Mouse (Mus musculus): Measurements from ENCODE around the gene Mpped2.

The Mpped2 gene

DNA sequence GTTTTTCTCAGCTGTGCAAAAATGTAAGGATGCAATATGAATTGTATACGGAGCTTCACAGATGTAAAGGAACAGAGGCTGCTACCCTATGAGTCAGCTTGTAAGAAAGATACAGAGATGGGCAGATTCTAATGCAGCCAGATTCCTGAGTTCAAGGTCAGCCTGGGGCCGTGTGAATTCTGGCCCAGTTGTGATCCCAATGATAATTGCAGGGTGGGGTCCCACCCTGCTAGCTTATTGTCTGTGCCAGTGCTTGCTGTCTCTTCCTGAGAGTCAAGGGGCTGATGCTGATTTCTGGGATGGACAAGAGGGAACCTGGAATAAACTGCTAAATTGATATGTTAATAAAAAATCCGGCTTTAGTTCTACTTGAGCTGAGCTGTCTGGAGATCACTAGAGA lies 122.8 kb downstream of the Mpped2 start:
- DNase-seq: no peak

DNA sequence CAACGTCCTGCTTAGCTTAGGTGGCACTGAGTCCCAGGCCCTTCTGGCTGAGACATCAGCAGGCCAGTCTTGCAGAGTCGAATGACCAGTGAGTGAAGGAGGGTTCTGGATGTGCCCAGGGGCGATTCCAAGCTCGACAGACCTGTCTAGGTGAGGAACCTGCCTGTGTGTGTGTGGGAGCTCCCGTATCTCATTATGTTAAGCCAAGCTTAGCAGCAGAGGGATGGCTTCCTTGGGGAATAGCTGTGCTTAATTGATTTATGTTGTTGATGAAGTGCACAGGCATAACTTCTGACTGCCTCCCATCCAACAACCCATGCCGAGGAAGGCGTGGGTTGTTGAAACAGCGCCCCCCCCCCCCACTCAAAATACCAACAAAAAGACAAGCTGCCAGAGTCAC lies 128.2 kb downstream of the Mpped2 start:
- DNase-seq: no peak

DNA sequence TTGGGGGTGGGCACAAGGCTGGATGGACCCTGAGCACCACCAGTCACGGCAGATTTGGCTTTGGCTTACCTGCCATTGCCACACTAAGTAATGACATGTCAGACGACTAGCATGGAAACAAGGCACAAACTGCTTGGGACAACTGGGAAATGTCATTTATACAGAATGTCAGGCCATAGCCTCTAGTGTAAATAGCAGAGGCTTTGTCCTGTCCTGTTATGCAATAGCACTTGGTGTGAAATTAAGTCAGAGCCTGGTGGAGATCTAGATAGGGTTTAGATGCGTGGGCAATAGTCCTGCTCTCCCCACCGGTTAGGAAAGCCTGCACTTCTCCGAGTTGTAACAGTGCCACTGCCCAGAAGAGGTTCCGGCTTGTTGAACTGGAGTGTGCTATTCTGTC lies 128.8 kb downstream of the Mpped2 start:
- no peak for DNase-seq

DNA sequence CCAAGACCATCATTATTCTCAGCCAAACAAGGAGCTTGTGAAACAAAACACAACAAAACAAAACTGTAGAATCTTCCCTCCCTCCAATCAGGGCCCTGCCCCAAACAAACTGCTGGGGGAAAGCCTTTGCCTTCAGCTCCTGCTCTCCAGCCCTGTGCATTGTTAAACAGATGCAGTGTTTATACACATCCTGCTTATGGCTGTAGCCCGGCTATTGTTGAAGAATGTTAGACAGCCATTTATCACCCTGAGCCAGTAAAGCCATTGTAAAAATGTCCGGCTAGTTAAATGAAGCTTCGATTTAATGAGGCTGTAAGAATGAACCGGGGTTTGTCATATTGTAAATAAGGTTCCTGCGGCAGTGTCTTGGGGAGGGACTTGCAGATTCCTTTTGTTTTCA lies 129.5 kb downstream of the Mpped2 start:
- DNase-seq: no peak

DNA sequence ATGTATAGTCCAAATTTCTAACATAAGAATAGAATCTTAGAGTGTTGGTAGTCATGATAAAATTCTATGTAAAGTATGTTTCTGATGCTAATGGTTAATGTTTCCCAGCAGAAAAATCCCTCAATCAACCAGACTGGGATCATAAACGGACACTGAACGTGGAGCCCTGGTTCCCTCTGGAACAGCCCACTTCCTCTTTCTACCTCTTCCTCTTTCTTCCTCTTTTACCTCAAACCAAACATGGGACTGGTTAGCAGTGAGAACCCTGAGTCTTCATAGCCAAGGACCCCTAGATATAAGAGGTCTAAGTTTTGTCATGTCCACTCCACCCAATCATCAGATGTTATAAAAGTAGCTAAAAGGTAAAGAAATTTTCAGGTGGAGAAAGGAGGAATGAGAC lies 132.4 kb downstream of the Mpped2 start:
- no peak for DNase-seq

DNA sequence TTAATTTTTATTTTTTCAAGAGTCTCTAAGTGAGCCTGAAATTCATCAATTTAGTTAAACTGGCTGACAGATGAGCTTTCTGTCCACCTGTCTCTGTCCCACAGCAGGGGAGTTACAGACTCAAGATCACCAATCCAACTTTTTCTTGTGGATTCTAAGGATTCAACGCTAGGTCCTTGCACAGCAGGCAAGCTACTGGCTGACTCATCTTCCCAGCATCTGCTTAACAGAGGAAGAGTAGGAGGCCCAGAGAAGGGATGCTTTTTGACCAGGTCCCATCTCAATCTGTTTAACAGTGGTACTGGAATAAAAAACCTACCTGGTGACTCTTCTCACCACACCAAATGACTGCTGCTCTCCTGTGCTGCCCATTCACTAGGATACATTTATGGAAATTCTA lies 133.0 kb downstream of the Mpped2 start:
- no peak for DNase-seq

DNA sequence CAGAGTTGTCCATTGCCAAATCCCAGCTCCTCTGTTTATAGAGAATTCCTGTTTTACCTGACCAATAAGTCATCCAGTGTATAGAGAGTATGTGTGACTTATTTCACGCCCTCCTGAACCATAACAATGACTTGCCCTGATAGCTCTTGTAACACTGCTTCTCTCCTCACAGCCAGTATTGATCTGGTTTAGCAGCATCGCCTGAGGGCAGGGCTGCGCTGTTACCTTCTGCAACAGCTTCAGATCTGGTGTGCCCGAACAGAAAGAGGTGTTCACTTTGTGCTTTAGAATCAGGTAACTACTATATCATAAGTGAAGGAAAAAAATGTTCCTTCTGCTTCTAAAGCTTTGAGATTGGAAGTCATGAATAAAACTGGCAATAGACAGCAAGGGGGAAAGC lies 133.7 kb downstream of the Mpped2 start:
- no peak for DNase-seq

DNA sequence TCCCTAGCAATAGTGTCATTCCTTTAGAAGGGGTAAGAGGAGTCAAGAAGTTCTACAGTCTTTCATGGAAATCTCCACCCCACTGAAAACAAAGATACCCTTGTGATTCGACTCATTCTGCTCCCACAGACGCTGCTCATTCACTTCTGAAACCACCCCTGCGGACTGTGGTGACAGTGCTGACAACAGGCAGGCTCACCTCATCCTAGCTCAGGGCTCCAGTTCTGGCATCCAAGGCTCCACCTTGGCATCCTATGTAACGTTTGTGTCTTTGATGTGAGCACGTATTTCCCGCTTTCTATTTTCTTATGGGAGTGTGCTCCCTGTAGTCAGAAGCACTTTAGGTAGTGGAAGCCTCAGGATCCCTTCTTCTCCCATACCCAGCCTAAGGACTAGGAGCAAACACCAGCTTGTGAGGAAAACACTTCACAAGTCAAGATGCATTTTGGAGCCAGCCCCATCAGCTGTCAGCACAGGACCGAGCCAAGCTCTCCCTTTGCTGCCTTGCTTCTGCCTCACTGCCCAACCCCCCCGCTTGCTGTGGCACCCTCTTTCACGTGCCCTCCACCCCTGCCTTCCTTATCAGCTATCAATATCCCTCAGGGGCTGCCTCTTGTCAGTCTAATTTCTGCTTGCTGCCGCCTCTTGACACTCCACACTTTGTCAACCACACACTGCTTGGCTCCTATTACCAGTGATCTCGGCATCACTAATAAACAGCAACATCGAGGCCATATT lies 135.7 kb downstream of the Mpped2 start:
- no peak for DNase-seq

DNA sequence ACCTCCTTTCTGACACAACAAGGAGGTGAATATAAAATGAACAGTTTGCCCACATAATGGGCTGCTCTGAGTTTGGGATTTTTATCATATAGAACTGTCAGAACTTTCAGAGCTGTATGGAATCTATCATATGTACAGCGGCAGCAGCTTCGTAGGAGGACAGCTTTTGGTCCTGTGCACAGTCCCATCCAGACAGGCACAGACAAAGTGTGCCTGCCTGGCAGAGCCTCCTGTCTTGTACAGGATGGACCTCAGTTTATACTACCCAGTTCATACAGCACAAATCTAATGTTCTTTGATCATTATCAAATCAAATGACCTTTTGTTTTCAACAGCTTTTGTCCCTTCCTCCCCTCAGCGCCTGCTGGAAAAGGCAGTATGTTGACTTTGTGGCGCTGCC lies 136.4 kb downstream of the Mpped2 start:
- DNase-seq: no peak

DNA sequence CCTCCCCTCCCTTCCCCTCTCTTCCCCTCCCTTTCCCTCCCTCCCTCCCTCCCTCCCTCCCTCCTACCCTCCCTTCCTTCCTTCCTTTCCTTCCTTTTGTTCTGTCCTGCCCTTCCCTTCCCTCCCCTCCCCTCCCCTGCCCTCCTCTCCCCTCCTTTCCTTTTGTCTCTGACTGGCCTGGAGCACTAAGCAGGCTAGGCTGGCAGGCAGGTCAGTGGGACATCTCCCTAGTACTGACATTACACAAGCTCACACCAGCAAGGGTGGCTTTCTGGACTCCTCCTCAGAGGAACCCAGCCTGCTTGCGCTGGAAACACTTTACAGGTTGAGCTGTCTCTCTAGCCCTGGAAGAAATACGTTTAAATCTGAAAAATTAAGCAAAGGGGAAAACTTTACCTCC lies 139.5 kb downstream of the Mpped2 start:
- no peak for DNase-seq

DNA sequence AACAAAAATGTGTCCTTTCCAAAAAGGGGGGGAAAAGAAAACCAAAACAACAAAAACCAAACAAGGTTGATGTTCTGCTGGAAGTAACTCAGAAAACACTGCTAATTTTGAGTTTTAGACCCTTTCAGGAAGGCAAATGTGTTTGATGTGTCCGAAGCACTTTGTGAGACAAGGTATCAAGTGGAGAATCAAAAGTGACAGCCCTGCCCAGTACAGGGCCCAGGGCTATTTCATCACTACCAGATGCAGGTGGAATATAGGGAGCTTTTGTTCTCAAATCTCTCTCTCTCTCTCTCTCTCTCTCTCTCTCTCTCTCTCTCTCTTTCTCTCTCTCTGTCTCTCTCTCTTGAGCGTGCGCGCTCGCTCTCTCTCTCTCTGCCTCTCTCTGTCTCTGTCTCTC lies 140.1 kb downstream of the Mpped2 start:
- DNase-seq: no peak

DNA sequence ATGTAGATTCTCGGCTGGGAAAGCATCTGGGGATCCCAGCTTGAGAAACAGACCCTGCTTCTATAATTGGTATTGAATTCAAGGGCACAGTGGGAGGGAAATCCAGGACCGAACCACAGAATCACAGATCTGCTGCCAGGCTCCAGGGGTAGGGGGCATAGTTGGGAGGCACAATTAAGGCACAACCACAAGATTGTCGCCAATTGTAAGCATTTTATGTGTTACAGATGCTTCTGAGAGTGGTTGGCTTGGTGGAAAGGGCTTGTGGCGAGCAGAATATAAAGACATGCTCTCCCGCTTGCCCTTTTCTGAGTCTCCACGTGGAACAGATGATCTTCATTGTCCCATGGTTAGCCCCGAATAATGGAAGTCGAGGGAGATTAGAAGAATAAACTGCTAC lies 142.3 kb downstream of the Mpped2 start:
- no peak for DNase-seq

DNA sequence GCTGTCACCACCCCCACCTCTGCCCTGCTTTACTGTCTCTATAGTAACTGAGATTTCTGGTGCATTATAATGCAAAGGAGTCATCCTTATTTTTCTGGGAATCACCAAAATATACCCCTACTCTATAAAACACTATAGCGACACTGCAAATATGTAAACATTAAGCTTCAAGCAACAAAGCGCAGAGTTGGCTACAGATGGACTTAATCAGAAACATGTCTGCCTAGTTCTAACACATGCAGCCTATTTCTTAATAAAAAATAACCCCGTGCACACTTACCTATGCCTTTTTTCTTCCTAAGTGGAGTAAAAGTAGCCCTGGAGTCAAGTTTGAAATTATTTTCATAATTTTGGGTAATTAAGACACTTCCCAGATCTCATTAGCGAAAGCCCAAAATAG lies 144.2 kb downstream of the Mpped2 start:
- no peak for DNase-seq

DNA sequence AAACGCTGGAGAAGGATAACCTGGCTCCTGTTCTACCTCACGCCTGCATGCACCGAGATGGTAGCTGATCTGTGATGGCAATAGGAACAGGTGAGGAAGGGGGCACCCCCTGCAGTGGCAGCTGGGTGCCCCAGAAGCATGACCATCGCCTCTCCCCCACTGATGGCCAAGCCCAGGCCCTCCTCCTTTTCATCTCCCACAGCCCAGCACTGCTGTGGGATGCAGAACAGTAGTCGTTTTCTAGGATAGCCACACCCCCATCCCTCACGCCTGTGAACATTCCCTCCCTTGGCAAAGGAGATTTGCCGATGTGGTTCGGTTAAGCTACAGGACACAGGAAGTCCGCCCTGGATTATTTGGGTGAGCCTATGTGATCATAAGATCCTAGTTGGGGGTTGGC lies 151.1 kb downstream of the Mpped2 start:
- no peak for DNase-seq

DNA sequence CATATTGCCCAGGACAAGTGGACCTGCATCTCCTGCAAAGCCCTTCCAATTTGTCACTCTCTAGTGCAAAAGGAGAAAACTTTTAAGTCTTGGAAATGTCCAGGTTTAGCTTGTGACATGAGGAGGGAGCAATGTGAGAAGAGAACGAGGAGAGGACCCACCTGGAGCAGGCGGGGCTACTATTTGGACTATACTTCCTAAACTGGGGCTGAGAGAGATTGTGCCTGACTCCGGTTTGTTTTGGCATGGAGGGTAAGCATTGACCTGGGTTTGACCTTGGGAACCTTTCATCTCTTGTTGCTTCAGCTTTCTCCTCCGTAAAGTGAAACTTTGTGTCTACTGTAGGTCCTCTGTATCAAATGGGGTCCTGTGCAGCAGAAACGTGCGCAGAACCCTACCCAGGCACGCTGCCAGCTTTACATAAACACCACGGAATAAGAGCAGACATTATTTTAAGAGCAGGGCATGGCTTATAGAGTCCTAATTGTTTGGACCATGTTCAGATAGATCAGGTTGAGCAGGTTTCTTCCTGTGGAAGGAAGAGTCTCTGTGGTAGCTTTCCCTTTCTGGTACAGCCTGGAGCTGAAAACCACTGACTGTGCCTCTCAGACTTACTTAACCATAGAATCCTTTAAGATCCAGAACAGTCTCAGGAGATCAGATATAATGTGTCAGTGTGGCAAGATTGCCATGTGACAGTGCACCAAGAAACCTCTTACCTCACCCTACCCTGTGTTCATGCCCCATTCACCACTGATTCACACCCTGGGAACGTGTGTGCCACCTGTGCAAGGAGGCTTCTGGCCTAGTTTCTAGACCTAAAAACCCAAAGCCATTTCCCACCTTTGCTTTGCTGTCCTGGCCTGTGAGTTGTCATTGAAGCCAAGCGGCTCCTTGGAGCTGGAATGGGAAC lies 152.0 kb downstream of the Mpped2 start:
- DNase-seq: no peak

DNA sequence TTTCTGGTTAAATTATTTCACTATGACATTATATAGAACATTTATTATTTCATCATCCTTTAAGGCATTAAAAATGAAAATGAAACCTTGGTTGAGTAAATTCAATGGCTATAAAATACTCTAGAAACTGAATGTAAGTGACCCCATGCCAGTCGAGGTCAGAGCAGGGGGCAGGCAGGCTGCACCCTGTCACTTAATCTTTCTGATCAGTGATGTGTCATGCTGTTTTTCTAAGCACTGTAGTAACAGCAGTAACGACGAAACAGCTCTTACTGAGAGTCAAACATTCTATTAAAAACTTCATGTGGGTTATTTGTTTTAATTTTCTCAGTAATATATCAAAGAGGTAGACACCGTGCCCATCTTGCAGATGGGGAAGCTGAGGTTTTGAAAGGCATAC lies 153.4 kb downstream of the Mpped2 start:
- DNase-seq: no peak

DNA sequence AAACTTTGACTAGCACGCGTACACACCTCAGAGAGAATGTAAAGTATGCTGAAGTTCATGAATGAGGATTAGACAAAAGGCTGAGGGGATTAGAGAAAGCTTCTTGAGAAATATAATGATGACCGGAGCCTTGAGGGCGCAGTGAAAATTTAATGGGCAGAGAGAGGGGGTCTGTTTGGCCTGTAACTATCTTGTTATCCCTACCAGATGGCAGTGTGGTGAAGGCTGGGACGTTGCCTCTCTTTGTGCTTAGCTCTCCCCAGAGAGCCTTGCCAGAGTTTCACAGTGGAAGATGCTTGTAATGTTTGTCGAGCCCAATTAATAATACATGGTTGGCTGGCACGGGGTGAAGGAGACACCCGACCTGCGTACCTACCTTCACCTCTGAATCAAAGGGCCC lies 156.3 kb downstream of the Mpped2 start:
- no peak for DNase-seq

DNA sequence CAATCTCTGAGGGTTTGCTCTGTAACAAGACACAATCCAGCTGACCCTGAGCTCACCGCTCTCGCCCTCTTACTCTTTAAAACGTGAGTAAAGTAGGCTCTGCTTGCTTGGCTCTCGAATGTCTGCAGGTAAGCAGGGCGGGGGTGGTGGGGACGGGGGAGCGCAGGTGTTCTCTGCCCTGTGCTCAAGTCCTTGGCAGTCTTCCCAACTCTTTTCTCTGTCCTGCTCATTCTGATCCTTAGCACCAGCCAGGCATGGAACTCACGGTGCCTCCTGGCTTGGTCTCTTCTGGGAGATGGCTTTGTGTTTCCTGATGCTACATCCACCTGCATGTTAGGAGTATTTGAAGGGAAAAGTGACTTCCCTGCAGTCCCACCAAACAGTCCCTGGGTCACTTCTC lies 158.4 kb downstream of the Mpped2 start:
- DNase-seq: no peak

DNA sequence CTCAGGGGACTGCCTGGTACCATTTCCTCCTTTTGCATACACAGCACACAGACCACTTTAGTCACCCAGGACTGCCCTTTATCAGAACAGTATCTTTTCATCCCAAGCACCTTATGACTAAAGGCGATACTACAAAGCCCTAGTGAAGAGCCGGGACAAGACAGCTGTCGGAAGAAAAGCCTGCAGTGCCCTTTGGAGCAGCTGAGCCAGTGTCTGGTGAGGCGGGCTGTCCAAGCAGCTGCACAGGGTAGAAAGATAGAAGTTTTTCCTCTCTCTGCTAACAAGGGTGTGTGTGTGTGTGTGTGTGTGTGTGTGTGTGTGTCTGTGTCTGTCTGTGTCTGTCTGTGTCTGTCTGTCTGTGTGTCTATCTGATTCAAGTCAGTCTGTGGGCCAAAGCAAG lies 161.1 kb downstream of the Mpped2 start:
- DNase-seq: no peak

DNA sequence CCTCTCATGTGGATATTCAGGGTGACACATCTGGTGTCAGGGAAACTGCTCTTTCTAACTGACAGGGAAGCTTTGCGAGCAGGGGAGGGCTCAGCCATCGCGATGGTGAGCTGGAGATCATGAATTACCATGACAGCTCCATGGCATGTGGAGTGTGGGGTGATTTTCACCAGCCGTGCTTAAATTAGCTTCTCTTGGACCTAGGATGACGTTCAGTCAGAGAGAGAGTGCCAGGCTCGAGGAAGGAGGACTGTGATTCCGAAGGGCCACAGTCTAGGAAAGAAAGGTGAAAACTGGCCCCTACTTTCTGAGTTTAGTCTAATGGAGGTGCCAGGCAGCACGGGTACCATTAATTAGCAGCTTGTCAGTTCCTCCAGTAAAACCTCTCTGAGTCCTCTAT lies 161.7 kb downstream of the Mpped2 start:
- DNase-seq: no peak

DNA sequence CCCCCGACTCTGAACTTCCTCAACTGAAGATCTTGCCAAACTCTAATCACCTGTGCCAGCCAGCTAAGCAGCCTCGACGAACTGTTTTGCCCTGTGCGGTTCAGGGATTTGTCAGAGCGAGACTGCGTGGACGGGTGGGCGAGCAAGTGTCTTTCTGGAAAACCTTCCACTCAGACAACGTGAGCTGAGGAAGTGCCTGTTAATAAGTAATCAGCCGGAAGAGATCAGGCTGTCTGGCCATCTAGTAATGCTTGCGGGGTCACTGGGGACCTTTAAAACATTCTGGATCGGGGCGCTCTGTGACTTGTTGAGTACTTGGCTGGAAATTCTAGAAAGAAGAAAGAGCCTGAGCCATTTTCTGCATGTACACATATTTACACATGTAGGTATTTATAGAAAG lies 162.1 kb downstream of the Mpped2 start:
- peak in 1 of 2 experiments; percentile 45 for DNase-seq

DNA sequence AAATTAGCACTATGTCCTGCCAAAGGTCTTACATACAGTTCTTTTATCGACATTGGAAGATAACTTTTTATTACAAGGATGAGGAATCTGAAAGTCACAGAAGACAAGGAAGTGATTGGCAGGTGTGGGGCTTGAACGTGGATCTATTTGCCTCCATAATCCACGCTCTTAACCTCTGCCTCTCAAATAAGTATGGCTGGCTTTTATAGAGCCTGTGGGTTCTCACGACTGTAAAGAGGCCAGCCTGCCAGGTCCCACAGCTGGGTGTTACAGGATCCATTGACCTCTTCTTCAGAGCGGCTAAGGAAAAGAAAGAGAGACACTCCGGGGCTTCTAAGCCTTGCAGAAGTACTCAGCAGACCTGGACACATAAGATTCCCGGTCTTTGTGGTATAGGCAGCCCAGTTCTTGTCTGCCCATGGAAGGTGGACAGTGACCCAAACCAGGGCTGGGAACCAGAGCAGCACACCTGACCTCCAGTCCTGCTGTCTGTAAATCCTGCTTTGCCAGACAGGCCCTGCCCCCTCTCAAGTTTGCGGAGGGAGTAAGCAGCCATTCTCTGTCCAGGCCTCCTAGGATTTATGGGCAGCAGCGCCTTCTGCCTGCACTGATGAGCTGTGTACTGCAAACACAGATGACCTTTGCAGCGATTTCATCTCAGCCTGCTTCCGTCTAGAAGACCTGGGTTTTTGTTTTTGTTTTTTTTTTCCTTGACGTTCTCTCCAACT lies 162.7 kb downstream of the Mpped2 start:
- DNase-seq: peak; percentile 52 to 71

DNA sequence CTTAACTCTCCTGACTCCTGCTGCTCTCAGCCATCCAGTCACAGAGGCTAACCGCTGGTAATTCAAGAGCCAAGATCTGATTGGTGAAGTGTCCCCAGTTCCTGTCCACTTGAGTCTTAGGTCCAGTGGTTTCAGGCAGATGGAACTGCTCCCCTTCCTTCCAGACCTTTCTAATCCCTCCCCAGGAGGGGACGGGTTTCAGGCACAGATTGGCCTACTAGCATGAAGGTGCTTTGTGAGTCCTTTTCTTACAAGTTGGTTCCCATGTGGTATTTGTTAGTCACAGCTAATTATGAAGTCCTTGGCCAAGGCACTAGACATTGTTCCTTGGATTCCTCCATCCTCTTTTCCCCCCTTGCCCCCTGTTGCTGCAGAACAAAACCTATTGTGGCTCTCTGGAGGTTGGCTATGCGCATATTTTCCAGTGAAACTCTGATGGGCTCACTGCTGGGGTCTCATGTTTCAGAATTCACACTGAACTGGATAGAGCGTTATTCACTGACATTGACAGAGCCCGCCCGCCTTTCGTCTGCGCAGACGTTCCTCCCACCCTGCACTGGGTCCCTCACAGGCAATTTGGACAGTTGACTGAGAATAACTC lies 163.4 kb downstream of the Mpped2 start:
- DNase-seq: no peak

Measured in kidney, postnatal 4 days (tissue).